Mouse (Mus musculus): Measurements from ENCODE around the gene Men1. TPM values are rescaled to one million over a fixed set of nuclear protein-coding genes. Genes with fewer than 3 reads are reported as not detected.

Gene Men1
- polyA plus RNA-seq (2015; fragmentation: Nextera tagmentation; extraction: Ambion mirVana), result 30.4 and 42.3 TPM in 2 replicates

DNA sequence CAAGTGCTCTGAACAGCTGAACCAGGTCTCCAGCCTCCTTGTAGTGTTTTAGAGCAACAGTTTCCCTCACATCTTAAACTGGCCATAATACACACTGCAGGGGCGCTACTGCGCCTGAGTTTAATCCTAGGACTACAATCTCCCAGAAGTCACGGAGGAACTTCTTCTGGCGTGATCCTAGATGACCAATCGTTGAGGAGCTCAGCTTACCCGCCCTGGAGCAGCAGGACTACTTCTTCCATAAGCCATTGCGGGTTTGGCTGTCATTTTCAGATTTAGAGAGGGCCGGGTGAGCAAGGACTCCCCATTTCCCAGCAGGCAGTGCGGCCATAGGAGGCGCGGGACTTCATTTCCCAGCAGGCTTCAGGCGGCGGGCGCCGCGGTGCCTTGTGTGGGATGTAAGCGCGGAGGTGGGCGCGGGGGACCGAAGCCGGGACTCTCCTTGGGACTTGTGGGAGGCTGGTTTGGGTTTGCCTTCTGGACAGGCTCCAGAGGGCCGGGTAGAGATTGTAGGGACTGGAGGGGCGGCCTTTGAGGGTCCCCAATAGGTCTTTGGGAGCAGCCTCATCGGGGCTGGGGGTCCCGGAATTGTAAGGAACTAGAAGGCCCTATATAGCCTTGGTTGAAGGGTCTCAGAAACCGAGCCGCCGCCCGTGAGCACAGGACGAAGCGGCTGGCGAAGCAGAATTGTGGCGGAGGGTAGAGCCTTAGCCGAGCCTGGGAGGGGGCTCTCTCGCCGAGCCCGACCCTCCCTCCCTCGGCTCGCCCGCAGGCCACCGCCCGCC lies at the start of gene Men1:
TSS of gene Men1 (plus strand) at position 307 of the 785 bp plus-strand sequence.

DNA sequence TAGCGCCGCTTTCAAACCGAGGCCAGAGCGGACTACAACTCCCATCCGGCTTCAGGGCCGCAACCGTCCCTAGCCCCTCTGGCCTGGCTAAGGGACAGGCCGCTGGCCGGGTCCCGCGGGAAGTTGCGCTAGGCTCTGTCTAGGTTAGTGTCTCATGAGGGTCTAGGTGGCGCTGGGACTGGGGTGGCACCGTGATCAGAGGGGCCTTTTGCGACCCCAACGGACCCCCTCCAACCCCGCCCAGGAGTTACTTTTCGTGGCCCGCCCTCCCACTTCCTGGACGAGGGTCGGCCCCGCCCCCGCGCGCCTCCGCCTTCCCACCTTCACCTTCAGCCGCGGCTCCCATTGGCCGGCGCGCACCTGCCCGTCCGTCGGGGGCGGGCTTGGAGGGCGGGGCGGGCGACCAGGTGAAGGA lies 28.6 kb upstream of the Men1 start, which contains the start of gene Cdc42bpg:
TSS of gene Cdc42bpg (plus strand) at position 320 of the 415 bp plus-strand sequence.

DNA sequence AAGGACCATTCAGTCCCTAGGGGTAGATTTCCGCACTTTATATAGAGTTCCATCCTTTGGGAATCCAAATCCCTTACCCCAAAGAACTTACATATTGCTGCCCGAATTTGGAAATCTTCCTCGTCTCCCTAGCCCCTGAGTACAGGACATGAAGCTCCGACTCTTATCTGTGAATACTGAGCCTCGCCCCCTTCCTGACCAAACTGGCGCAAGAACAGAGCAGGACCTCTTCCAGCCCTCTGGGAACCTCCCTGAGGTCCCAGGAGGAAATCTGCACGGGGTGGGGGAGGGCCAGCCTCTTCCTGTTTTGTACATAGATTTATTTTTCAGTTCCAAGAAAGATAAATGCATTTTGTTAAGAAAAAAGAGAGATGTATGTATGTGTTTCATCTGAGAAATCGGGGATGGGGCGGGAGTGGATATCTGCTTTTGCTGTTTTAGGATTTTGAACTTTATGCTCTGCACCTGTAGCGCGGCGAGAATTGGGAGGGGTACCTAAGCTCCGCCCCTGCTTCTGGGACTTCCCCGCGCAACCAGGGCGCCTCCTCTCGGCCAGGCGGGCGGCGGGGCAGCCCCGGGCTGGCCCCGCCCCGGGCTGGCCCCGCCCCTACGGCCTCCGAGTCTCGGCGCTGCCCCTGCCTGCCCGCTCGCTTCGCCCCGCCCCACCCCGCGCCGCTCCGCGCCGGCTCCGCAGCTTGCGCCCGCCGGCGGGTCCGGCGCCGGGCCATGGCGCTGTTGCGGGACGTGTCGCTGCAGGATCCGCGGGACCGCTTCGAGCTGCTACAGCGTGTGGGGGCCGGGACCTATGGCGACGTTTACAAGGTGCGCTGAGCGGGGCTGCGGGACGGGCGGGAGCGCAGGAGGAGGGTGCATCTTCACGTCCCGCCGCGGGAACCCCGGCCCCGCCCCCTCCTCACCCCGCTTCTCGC lies 6.0 kb downstream of the Men1 start, which contains the start of gene Map4k2:
TSS of gene Map4k2 (plus strand) at position 612 of the 929 bp plus-strand sequence.

DNA sequence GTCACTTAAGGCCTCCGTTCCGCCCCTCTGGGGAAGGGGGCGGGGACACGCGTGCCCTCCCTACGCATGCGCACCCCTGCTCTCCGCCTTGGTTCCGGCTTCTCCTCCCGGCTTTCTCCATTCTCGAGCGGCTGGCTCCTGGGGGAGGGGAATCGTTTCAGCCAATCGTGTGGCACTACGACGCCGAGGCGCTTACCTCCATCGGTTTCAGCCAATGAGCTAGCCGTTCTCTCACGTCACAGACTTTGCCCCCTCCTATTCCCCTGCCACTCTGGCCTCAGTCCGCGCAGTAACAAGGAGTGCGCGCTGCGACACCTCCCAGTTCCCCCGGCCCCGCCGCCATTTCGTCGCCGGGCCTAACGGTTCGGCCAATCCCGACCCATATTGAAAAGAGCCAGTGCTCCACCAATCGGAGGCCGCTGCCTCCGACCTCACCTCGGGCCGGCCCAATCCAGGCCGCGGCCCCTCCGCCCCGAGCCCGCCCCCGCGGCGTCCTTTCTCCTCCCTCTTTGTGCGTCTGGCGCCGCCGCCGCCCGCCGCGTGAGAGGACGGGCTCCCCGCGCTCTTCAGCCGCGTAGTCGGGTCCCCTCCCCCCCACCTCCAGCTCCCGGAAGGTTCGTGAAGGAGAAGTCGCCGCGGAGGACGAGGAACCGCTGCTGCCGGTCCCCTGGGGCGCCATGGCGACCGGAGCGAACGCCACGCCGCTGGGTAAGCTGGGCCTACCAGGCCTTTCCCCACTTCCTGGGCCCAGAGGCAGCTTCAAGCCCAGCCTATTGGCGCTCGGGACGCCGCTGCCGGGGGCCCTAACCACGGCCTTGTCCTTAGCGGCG lies 28.8 kb downstream of the Men1 start, which contains the start of gene Sf1:
TSS of gene Sf1 (plus strand) at position 280 of the 830 bp plus-strand sequence.

DNA sequence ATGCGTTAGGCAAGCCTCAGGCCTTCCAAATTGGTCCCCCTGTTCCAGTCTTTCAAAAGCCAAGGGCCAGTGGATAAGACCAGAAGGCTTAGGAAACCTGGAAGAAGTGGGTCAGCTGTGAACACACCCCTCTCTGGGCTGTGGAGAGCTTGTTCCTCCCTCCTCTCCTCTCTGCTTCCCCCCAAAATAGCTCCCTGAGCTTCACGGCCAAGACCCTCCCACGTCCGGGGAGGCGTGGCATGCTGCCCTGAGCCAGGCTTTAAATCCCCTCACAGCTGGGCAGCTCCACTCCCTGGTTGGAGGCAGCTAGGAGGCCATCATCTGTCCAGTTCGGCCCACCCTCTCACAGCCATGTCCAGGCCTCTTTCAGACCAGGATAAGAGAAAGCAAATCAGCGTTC lies 49.3 kb downstream of the Men1 start, which contains the start of gene Pygm:
TSS of gene Pygm (plus strand) at position 272 of the 400 bp plus-strand sequence.

Small RNA genes within 50 kb of the gene (microRNA-seq; reads per million reads assigned to microRNA genes)
- not detected for gene Mir6989 (ENCODE audit: borderline replicate concordance, insufficient number of aligned reads)

Other genes with a start within 250 kb of the Men1 start
- gene Cdca5, start 250.0 kb upstream of the Men1 start, polyA plus RNA-seq (2015; fragmentation: Nextera tagmentation; extraction: Ambion mirVana), result 8.0 and 9.5 TPM in 2 replicates
- 0.41 TPM in 1 of 2 replicates, not detected in the other for gene AC131692.1, start 240.6 kb upstream of the Men1 start, polyA plus RNA-seq (2015; fragmentation: Nextera tagmentation; extraction: Ambion mirVana)
- gene Naaladl1, start 229.2 kb upstream of the Men1 start, polyA plus RNA-seq (2015; fragmentation: Nextera tagmentation; extraction: Ambion mirVana), result 0.28 and 0.61 TPM in 2 replicates
- gene Sac3d1, start 216.3 kb upstream of the Men1 start, polyA plus RNA-seq (2015; fragmentation: Nextera tagmentation; extraction: Ambion mirVana), result 28.5 and 29.2 TPM in 2 replicates
- 21.4 and 22.6 TPM in 2 replicates for gene Snx15, start 206.7 kb upstream of the Men1 start, polyA plus RNA-seq (2015; fragmentation: Nextera tagmentation; extraction: Ambion mirVana)
- gene Batf2, start 194.0 kb upstream of the Men1 start, polyA plus RNA-seq (2015; fragmentation: Nextera tagmentation; extraction: Ambion mirVana), result 0.47 and 0.60 TPM in 2 replicates
- gene Arl2, start 193.4 kb upstream of the Men1 start, polyA plus RNA-seq (2015; fragmentation: Nextera tagmentation; extraction: Ambion mirVana), result 101 and 106 TPM in 2 replicates
- 0.46 and 0.73 TPM in 2 replicates for gene Majin, start 150.6 kb upstream of the Men1 start, polyA plus RNA-seq (2015; fragmentation: Nextera tagmentation; extraction: Ambion mirVana)
- 148 and 158 TPM in 2 replicates for gene Gpha2, start 108.6 kb upstream of the Men1 start, polyA plus RNA-seq (2015; fragmentation: Nextera tagmentation; extraction: Ambion mirVana)
- 41.5 and 44.1 TPM in 2 replicates for gene Ppp2r5b, start 99.1 kb upstream of the Men1 start, polyA plus RNA-seq (2015; fragmentation: Nextera tagmentation; extraction: Ambion mirVana)
- gene Atg2a, start 93.3 kb upstream of the Men1 start, polyA plus RNA-seq (2015; fragmentation: Nextera tagmentation; extraction: Ambion mirVana), result 5.9 and 10.4 TPM in 2 replicates
- gene Ehd1, start 58.3 kb upstream of the Men1 start, polyA plus RNA-seq (2015; fragmentation: Nextera tagmentation; extraction: Ambion mirVana), result 54.1 and 63.1 TPM in 2 replicates
- 0.41 and 0.68 TPM in 2 replicates for gene Cdc42bpg, start 28.5 kb upstream of the Men1 start, polyA plus RNA-seq (2015; fragmentation: Nextera tagmentation; extraction: Ambion mirVana)
- gene Map4k2, start 6.2 kb downstream of the Men1 start, polyA plus RNA-seq (2015; fragmentation: Nextera tagmentation; extraction: Ambion mirVana), result 9.9 and 12.8 TPM in 2 replicates
- gene Sf1, start 28.7 kb downstream of the Men1 start, polyA plus RNA-seq (2015; fragmentation: Nextera tagmentation; extraction: Ambion mirVana), result 57.7 and 73.4 TPM in 2 replicates
- 31.1 and 68.3 TPM in 2 replicates for gene Pygm, start 49.4 kb downstream of the Men1 start, polyA plus RNA-seq (2015; fragmentation: Nextera tagmentation; extraction: Ambion mirVana)
- 51.9 and 104 TPM in 2 replicates for gene Rasgrp2, start 64.4 kb downstream of the Men1 start, polyA plus RNA-seq (2015; fragmentation: Nextera tagmentation; extraction: Ambion mirVana)
- gene Nrxn2, start 83.8 kb downstream of the Men1 start, polyA plus RNA-seq (2015; fragmentation: Nextera tagmentation; extraction: Ambion mirVana), result 5.9 and 8.9 TPM in 2 replicates
- gene Slc22a12, start 208.1 kb downstream of the Men1 start, polyA plus RNA-seq (2015; fragmentation: Nextera tagmentation; extraction: Ambion mirVana), result 0.14 TPM in 1 of 2 replicates, not detected in the other

Data from adrenal gland, postnatal 0 days (tissue).